Mouse (Mus musculus): ENCODE measurements at regions not wholly inside any gene's neighbourhood (a gene's known extent, or its start where the extent isn't known, plus 50 kb on each side); places are given as distances from the start of the nearest gene placed in this dataset.

GRCm38 (mm10) chr3:137728689-137729088 is 57.4 kb downstream of the Gm21962 start:
- in situ Hi-C loops (cut with MboI), result no loop called here

- in situ Hi-C loops (cut with MboI), result no loop called here
Measured at GRCm38 (mm10) chr3:137729421-137729820, 58.1 kb downstream of the Gm21962 start.

- in situ Hi-C loops (cut with MboI), result no loop called here
Measured at GRCm38 (mm10) chr3:137737222-137737800, 66.0 kb downstream of the Gm21962 start.

- in situ Hi-C loops (cut with MboI), result no loop called here
Measured at GRCm38 (mm10) chr3:137741528-137741927, 70.2 kb downstream of the Gm21962 start.

- in situ Hi-C loops (cut with MboI), result no loop called here
Measured at GRCm38 (mm10) chr3:137742119-137742518, 70.8 kb downstream of the Gm21962 start.

GRCm38 (mm10) chr3:137751732-137752260 is 80.5 kb downstream of the Gm21962 start:
- in situ Hi-C loops (cut with MboI), result loop anchor here (25.0 kb wide), 1 partner anchor 1864 kb away; no protein-coding TSS in a partner anchor

- in situ Hi-C loops (cut with MboI), result loop anchor here (25.0 kb wide), 1 partner anchor 1865 kb away; no protein-coding TSS in a partner anchor
Measured at GRCm38 (mm10) chr3:137752447-137753256, 81.3 kb downstream of the Gm21962 start.

- in situ Hi-C loops (cut with MboI), result loop anchor here (25.0 kb wide), 1 partner anchor 1866 kb away; no protein-coding TSS in a partner anchor
Measured at GRCm38 (mm10) chr3:137753257-137753654, 81.9 kb downstream of the Gm21962 start.

- in situ Hi-C loops (cut with MboI), result loop anchor here (25.0 kb wide), 1 partner anchor 1868 kb away; no protein-coding TSS in a partner anchor
Measured at GRCm38 (mm10) chr3:137755391-137755790, 84.1 kb downstream of the Gm21962 start.

GRCm38 (mm10) chr3:137762213-137762884 is 91.0 kb downstream of the Gm21962 start:
- in situ Hi-C loops (cut with MboI), result loop anchor here (25.0 kb wide), 1 partner anchor 1875 kb away; no protein-coding TSS in a partner anchor

GRCm38 (mm10) chr3:137763406-137763805 is 92.1 kb downstream of the Gm21962 start:
- in situ Hi-C loops (cut with MboI), result loop anchor here (25.0 kb wide), 1 partner anchor 1876 kb away; no protein-coding TSS in a partner anchor

- in situ Hi-C loops (cut with MboI), result loop anchor here (25.0 kb wide), 1 partner anchor 1881 kb away; no protein-coding TSS in a partner anchor
Measured at GRCm38 (mm10) chr3:137768627-137769026, 95.7 kb upstream of the H2afz start.

GRCm38 (mm10) chr3:137775076-137775849 is 89.0 kb upstream of the H2afz start:
- in situ Hi-C loops (cut with MboI), result no loop called here

- in situ Hi-C loops (cut with MboI), result no loop called here
Measured at GRCm38 (mm10) chr3:137778113-137778512, 86.2 kb upstream of the H2afz start.

- in situ Hi-C loops (cut with MboI), result no loop called here
Measured at GRCm38 (mm10) chr3:137780029-137780428, 84.3 kb upstream of the H2afz start.

- in situ Hi-C loops (cut with MboI), result no loop called here
Measured at GRCm38 (mm10) chr3:137782836-137783235, 81.5 kb upstream of the H2afz start.

- in situ Hi-C loops (cut with MboI), result no loop called here
Measured at GRCm38 (mm10) chr3:137783937-137784911, 80.1 kb upstream of the H2afz start.

- in situ Hi-C loops (cut with MboI), result no loop called here
Measured at GRCm38 (mm10) chr3:137785224-137785623, 79.1 kb upstream of the H2afz start.

GRCm38 (mm10) chr3:137785871-137786270 is 78.4 kb upstream of the H2afz start:
- in situ Hi-C loops (cut with MboI), result no loop called here

- in situ Hi-C loops (cut with MboI), result no loop called here
Measured at GRCm38 (mm10) chr3:137789671-137790070, 74.6 kb upstream of the H2afz start.
